Mouse (Mus musculus) C2C12 (cell line): Measurements from ENCODE around the gene Loxl3. TPM values are rescaled to one million over a fixed set of nuclear protein-coding genes. Genes with fewer than 3 reads are reported as not detected.

ENCODE experiments used
- H3K27me3 ChIP-seq: one replicate; pipeline ENCODE4 v1.6.1; 2011; ENCODE audit not compliant: control insufficient read depth, insufficient read depth, insufficient read length
- H3K36me3 ChIP-seq: one replicate; pipeline ENCODE4 v1.6.1; 2011; ENCODE audit not compliant: control insufficient read depth, insufficient read depth
- H3K4me3 ChIP-seq: one replicate; pipeline ENCODE4 v1.5.1; 2011; ENCODE audit warnings: mild to moderate bottlenecking, control low read depth; ENCODE audit not compliant: poor library complexity, insufficient read depth, severe bottlenecking
- H3K79me2 ChIP-seq: one replicate; pipeline ENCODE4 v1.6.1; 2011; ENCODE audit not compliant: control insufficient read depth, insufficient read depth
- H3K79me3 ChIP-seq: one replicate; pipeline ENCODE4 v1.6.1; 2011; ENCODE audit warnings: low read depth, control low read depth
- H3ac ChIP-seq: one replicate; pipeline ENCODE3; 2011; ENCODE audit warnings: low read depth; ENCODE audit not compliant: control insufficient read depth, insufficient read length
- CEBPB ChIP-seq: IDR thresholded peaks from one replicate; pipeline ENCODE4 v1.6.1; 2011; ENCODE audit warnings: low read depth, mild to moderate bottlenecking, control low read depth, moderate library complexity
- CTCF ChIP-seq: IDR thresholded peaks from one replicate; pipeline ENCODE4 v1.5.1; 2011; ENCODE audit not compliant: control insufficient read depth, insufficient read depth, insufficient read length
- FOSL1 ChIP-seq: IDR thresholded peaks from one replicate; pipeline ENCODE4 v1.8.0; 2011; ENCODE audit warnings: mild to moderate bottlenecking, low read length; ENCODE audit not compliant: poor library complexity, insufficient read depth, severe bottlenecking
- MAX ChIP-seq: IDR thresholded peaks from one replicate; pipeline ENCODE4 v1.6.1; 2011; ENCODE audit warnings: mild to moderate bottlenecking, control low read depth
- MYOD1 ChIP-seq: IDR thresholded peaks from one replicate; pipeline ENCODE4 v1.6.1; 2011; ENCODE audit warnings: low read depth; ENCODE audit not compliant: control insufficient read depth, insufficient read length
- MYOG ChIP-seq: IDR thresholded peaks from one replicate; pipeline ENCODE4 v1.6.1; 2011; ENCODE audit not compliant: control insufficient read depth, insufficient read length; ENCODE audit errors: extremely low read depth
- USF1 ChIP-seq: IDR thresholded peaks from one replicate; pipeline ENCODE4 v1.6.1; 2011; ENCODE audit warnings: low read depth, mild to moderate bottlenecking, control low read depth, moderate library complexity
- polyA plus RNA-seq: library from polyadenylated mRNA; unstranded; fragments of >200 nt; fragmentation: generic; extraction: Trizol; gene quantifications from one replicate; pipeline ENCODE4 v1.2.1, GENCODE M21; 2012; ENCODE audit warnings: missing spikeins

Gene Loxl3
- polyA plus RNA-seq, 1 experiment = 23.0 TPM

- TF ChIP-seq MAX = peak; percentile 26
- peak; percentile 62 for TF ChIP-seq CTCF
- TF ChIP-seq MYOD1 = no peak
- H3K36me3 ChIP-seq = peaks cover 13% of the 10 kb centered on the region
- H3K27me3 ChIP-seq = no peaks in the 10 kb centered on the region
- peak overlapping the region; percentile 74 for H3ac ChIP-seq
- peak overlapping the region; percentile 80 for H3K4me3 ChIP-seq
- H3K79me3 ChIP-seq = peaks cover 6% of the 10 kb centered on the region
- peaks cover 14% of the 10 kb centered on the region for H3K79me2 ChIP-seq
Measured at GRCm38 (mm10) chr6:83078324-83078858, 44.4 kb downstream of the Loxl3 start.

GRCm38 (mm10) chr6:83080210-83080609, 46.2 kb downstream of the Loxl3 start:
- peaks cover 14% of the 10 kb centered on the region for H3K79me2 ChIP-seq
- no peak for TF ChIP-seq CTCF
- TF ChIP-seq MYOG = no peak
- no peak for TF ChIP-seq FOSL1
- TF ChIP-seq USF1 = no peak
- no peak for TF ChIP-seq CEBPB
- no peak for TF ChIP-seq MYOD1
- no peak overlapping the region for H3ac ChIP-seq
- no peak overlapping the region for H3K4me3 ChIP-seq
- no peaks in the 10 kb centered on the region for H3K27me3 ChIP-seq
- H3K79me3 ChIP-seq = peaks cover 6% of the 10 kb centered on the region
- peaks cover 13% of the 10 kb centered on the region for H3K36me3 ChIP-seq

- TF ChIP-seq FOSL1 = no peak
- no peak for TF ChIP-seq MYOG
- no peak for TF ChIP-seq MAX
- no peak for TF ChIP-seq CEBPB
- TF ChIP-seq USF1 = no peak
- TF ChIP-seq MYOD1 = no peak
- no peak for TF ChIP-seq CTCF
- Histone ChIP-seq H3K79me3 (peaks cover 6% of the 10 kb centered on the region), H3K4me3 (no peak overlapping the region), H3K27me3 (peaks cover 30% of the 10 kb centered on the region), H3ac (no peak overlapping the region), H3K79me2 (peaks cover 14% of the 10 kb centered on the region), H3K36me3 (peaks cover 13% of the 10 kb centered on the region)
Measured at GRCm38 (mm10) chr6:83083497-83083896, 49.5 kb downstream of the Loxl3 start.

GRCm38 (mm10) chr6:83084477-83084876, 50.5 kb downstream of the Loxl3 start:
- H3K36me3 ChIP-seq = peaks cover 10% of the 10 kb centered on the region
- peaks cover 5% of the 10 kb centered on the region for H3K79me2 ChIP-seq
- TF ChIP-seq MYOD1 = no peak
- no peak for TF ChIP-seq MYOG
- TF ChIP-seq CEBPB = no peak
- TF ChIP-seq CTCF = no peak
- no peak for TF ChIP-seq FOSL1
- no peak for TF ChIP-seq MAX
- TF ChIP-seq USF1 = no peak
- H3K4me3 ChIP-seq = no peak overlapping the region
- H3K27me3 ChIP-seq = peaks cover 36% of the 10 kb centered on the region
- H3ac ChIP-seq = no peak overlapping the region
- H3K79me3 ChIP-seq = no peaks in the 10 kb centered on the region

GRCm38 (mm10) chr6:83086121-83087035, 52.4 kb downstream of the Loxl3 start, which contains the start of gene Lbx2:
Lbx2 (plus strand) TSS chr6:83086367.
- H3K79me3 ChIP-seq = no peaks in the 10 kb centered on the region
- H3K36me3 ChIP-seq = no peaks in the 10 kb centered on the region
- no peak within 1 kb of the TSS for H3ac ChIP-seq
- peaks cover 48% of the 10 kb centered on the region for H3K27me3 ChIP-seq
- no peaks in the 10 kb centered on the region for H3K79me2 ChIP-seq
- TF ChIP-seq MYOD1 (no peak), MAX (no peak), CEBPB (no peak), FOSL1 (no peak), CTCF (no peak), MYOG (no peak), USF1 (no peak)
- no peak within 1 kb of the TSS for H3K4me3 ChIP-seq
